Mouse (Mus musculus) spleen, adult 2 months (tissue): ENCODE data around the gene Shisa3.

ENCODE experiments used
- CTCF ChIP-seq: fragments of 200-500 bp; IDR thresholded peaks from 2 replicates; pipeline ENCODE4 v1.5.1; 2011; ENCODE audit warnings: mild to moderate bottlenecking, inconsistent platforms; ENCODE audit not compliant: insufficient read depth, insufficient read length, insufficient replicate concordance; ENCODE audit errors: extremely low read depth
- POLR2A ChIP-seq: fragments of 200-500 bp; IDR thresholded peaks from 2 replicates; pipeline ENCODE4 v1.6.1; 2011; ENCODE audit warnings: low read depth, low read length, inconsistent platforms

DNA sequence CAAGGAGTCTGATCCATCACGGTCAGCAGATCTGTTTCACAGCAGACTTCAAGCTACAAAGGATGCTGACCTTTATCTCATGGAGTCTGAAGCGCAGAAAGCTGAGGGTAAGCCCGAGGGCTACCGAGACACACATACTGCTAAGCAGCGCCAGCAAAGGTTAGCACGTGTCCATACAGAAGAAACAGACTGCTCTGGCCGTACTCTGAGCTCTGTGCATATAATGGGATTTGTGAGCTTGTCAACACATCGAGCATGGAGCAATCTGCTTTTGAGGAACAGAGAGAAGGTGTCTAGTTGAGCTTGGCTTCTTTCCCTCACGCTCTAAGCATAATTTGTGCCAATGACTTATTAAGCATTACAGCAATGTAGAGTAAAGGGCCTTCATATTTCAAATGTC is 33.6 kb upstream of the Shisa3 start:
- TF ChIP-seq CTCF: no peak
- no peak for TF ChIP-seq POLR2A
